Mouse (Mus musculus): Measurements from ENCODE around the gene Id1. TPM values are rescaled to one million over a fixed set of nuclear protein-coding genes. Genes with fewer than 3 reads are reported as not detected.

Id1 gene
- polyA plus RNA-seq, 1 experiment from 2014 or later = 86.2 TPM

DNA sequence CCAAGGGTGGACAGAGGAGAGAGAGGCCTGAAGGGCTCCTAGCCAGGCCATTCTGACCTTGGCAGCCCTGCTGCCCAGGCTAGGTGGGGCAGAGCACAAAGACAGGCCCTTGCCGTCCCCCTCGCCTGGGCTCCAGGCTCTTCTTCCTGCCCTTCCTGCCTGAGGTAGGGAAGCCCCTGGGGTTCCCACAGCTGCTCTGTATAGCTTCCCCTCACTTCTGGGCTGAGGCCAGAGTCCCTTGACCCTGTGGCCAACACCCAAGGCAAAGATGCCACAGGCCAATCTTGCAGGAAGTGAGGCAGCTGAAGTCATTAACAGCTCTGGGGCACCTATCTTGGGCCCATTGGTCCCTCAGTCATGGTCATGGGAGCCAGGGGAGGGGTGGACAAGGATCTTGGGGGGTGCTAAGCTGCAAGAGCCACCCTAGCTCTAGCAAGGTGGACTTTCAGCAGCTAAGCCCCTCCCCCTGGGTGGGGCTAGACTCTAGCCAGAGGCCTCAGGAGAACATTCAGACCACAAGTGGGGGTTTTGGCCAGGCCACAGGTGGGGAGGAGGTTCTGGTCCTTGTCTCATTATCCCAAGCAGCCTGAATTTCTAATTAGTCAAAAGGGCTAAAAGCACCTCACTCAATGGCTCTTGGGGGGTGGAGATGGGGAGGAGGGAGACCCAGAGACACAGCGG is 45.1 kb downstream of the Id1 start:
- WGBS = 88% methylated on average over 3 of the region's 3 CpGs
- Histone ChIP-seq H3K36me3 (peaks cover 47% of the 10 kb centered on the region), H3K27ac (replicated peaks) (no peak overlapping the region), H3K4me1 (peaks cover 12% of the 10 kb centered on the region), H3K9me3 (replicated peaks) (no peaks in the 10 kb centered on the region), H3K27me3 (ENCODE audit: low read depth, poor library complexity, severe bottlenecking) (no peaks in the 10 kb centered on the region), H3K4me3 (no peak overlapping the region)
- DNase-seq (ENCODE audit: low spot score) = no peak

DNA sequence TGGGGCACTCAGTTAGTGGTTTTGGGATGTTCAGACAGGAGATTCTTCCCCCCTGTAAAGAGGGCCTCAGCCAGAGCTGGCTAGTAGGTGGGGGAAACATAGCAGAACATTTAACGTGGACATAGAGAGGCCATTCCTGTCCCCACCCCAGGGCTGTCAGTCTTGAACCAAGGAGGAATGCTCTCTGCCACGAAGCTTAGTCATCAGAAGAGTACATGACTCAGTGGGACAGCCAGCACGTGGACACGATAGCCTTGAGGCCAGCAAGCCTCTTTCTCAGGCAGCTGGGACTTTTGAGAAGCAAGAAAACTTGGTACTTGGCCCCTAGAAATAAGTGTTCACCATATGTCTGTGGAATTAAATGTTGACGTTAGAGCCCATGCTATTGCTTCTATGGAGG is 46.6 kb downstream of the Id1 start:
- Histone ChIP-seq H3K27me3 (ENCODE audit: low read depth, poor library complexity, severe bottlenecking) (no peaks in the 10 kb centered on the region), H3K4me3 (no peak overlapping the region), H3K4me1 (peaks cover 12% of the 10 kb centered on the region), H3K27ac (replicated peaks) (no peak overlapping the region), H3K9me3 (replicated peaks) (no peaks in the 10 kb centered on the region), H3K36me3 (peaks cover 47% of the 10 kb centered on the region)
- DNase-seq (ENCODE audit: low spot score) = no peak
- 81% methylated on average over 5 of the region's 5 CpGs for WGBS

DNA sequence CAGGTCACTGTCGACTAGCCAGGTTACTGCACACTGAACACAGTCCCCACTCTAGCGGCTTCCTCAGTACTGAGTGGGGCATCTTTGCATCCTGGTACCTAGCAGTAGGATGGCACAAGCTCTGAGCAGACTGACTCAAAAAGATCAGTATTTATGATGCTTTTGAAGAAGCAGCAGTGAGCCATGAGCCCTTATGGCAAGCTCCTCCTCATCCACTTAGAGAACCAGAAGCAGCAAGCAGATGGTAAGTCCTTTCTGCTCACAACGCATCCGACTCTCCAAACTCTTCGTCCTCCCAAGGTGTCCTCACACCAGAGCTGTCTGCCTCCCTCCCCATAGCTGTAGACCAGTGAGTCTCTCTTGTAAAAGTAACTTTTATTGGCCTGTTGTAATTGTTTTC is 47.2 kb downstream of the Id1 start:
- peaks cover 12% of the 10 kb centered on the region for H3K4me1 ChIP-seq
- H3K36me3 ChIP-seq = peaks cover 47% of the 10 kb centered on the region
- H3K4me3 ChIP-seq = no peak overlapping the region
- H3K27me3 ChIP-seq (ENCODE audit: low read depth, poor library complexity, severe bottlenecking) = no peaks in the 10 kb centered on the region
- H3K9me3 ChIP-seq (replicated peaks) = no peaks in the 10 kb centered on the region
- DNase-seq (ENCODE audit: low spot score) = no peak
- 96% methylated on average over 5 of the region's 5 CpGs for WGBS
- no peak overlapping the region for H3K27ac ChIP-seq (replicated peaks)

DNA sequence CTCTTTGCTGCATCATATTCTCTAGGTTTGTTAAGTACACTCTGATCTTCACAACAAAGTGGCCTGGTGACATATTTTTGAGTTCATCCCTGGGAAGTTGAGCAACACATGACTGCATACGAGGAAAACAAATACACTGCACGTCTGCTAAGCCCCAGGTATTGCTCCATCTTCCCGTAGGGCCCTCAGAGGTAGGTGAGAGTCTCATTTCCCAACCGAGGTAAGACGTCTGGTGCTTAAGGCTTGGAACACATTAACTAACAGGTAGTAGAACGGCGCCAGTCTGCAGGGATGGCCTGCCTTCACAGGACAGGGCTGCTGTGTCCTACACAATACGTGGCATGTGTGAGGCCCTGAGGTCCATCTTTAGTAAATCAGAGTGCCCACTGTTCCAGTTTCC is 48.6 kb downstream of the Id1 start:
- Histone ChIP-seq H3K36me3 (peaks cover 41% of the 10 kb centered on the region), H3K27ac (replicated peaks) (no peak overlapping the region)
- WGBS = 97% methylated on average over 8 of the region's 8 CpGs

DNA sequence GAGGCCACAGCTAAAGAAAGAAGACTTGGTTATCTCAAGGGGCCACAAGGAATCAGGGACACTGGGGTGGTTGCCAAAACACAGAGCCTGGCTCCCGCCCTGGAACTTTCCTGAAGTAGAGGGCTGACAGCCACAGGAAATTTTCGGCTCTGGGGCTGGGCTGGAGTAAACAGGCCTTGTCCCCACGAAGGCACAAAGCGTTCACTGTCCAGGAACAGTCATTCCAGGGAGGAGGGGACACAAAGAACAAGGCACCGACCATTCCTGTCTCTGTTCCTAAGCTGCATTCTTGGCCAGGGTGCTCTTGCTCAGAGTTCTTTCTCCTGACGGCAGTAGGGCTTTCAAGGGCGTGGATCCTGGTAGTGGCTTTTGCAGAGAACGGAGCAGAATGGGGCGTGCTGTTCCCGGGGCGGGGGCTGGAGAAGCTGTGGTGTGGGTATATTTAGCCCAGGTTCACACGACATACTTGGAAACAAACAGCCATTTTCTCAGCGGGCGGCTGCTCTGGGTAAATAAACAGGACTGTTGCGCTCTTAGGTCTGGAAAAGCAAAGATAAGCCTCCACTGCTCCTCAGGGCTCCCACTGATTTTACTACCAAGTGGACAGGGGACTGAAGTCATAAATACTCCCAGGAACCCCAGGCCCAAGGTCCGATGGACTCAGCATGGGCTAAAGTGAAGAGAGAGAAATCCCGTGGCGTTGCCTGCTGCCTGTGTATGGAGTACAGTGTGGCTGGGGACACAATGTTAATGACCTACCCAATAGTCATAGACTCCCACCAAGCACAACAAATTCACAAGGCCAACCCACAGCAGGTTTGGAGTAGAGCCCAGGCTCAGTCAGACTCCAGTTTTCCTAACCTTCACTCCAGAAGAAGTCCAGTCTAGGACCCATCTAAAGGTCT is 49.6 kb downstream of the Id1 start:
- H3K36me3 ChIP-seq = peaks cover 36% of the 10 kb centered on the region
- no peaks in the 10 kb centered on the region for H3K9me3 ChIP-seq (replicated peaks)
- H3K27me3 ChIP-seq (ENCODE audit: low read depth, poor library complexity, severe bottlenecking) = no peaks in the 10 kb centered on the region
- WGBS = 73% methylated on average over 18 of the region's 18 CpGs
- DNase-seq (ENCODE audit: low spot score) = no peak
- peaks cover 22% of the 10 kb centered on the region for H3K4me1 ChIP-seq
- 0 out of 2 replicates have a peak overlapping the region, but pooled peaks have one; percentile 14 for H3K27ac ChIP-seq (replicated peaks)
- no peak overlapping the region for H3K4me3 ChIP-seq

More for the DNA sequence above, 48.6 kb downstream of the Id1 start:
- no peak for DNase-seq (ENCODE audit: low spot score)
- Histone ChIP-seq H3K9me3 (replicated peaks) (no peaks in the 10 kb centered on the region), H3K4me3 (no peak overlapping the region), H3K27me3 (ENCODE audit: low read depth, poor library complexity, severe bottlenecking) (no peaks in the 10 kb centered on the region), H3K4me1 (peaks cover 20% of the 10 kb centered on the region)

Small RNAs within 50 kb of the gene (microRNA-seq; reads per million reads assigned to microRNA genes)
- not detected for gene Gm23802

Other genes starting within 250 kb of the Id1 start
- not detected in 2 replicates for gene Defb22, start 246.1 kb upstream of the Id1 start, polyA plus RNA-seq (2016; fragmentation: Nextera tagmentation; extraction: Ambion mirVana)
- not detected in 2 replicates for gene Defb26, start 224.6 kb upstream of the Id1 start, polyA plus RNA-seq (2016; fragmentation: Nextera tagmentation; extraction: Ambion mirVana)
- gene Defb28, start 218.0 kb upstream of the Id1 start, polyA plus RNA-seq (2016; fragmentation: Nextera tagmentation; extraction: Ambion mirVana) = not detected in 2 replicates
- gene Defb29, start 196.2 kb upstream of the Id1 start, polyA plus RNA-seq (2016; fragmentation: Nextera tagmentation; extraction: Ambion mirVana) = not detected in 2 replicates
- not detected in 2 replicates for gene Gm17416, start 166.9 kb upstream of the Id1 start, polyA plus RNA-seq (2016; fragmentation: Nextera tagmentation; extraction: Ambion mirVana)
- gene Defb21, start 163.5 kb upstream of the Id1 start, polyA plus RNA-seq (2016; fragmentation: Nextera tagmentation; extraction: Ambion mirVana) = not detected in 2 replicates
- gene Defb19, start 155.9 kb upstream of the Id1 start, polyA plus RNA-seq (2016; fragmentation: Nextera tagmentation; extraction: Ambion mirVana) = not detected in 2 replicates
- not detected in 2 replicates for gene Defb45, start 136.9 kb upstream of the Id1 start, polyA plus RNA-seq (2016; fragmentation: Nextera tagmentation; extraction: Ambion mirVana)
- not detected in 2 replicates for gene Defb36, start 131.9 kb upstream of the Id1 start, polyA plus RNA-seq (2016; fragmentation: Nextera tagmentation; extraction: Ambion mirVana)
- not detected in 2 replicates for gene Defb25, start 113.2 kb upstream of the Id1 start, polyA plus RNA-seq (2016; fragmentation: Nextera tagmentation; extraction: Ambion mirVana)
- 0.26 and 0.33 TPM in 2 replicates for gene Rem1, start 109.3 kb upstream of the Id1 start, polyA plus RNA-seq (2016; fragmentation: Nextera tagmentation; extraction: Ambion mirVana)
- 99.2 and 117 TPM in 2 replicates for gene H13, start 66.8 kb upstream of the Id1 start, polyA plus RNA-seq (2016; fragmentation: Nextera tagmentation; extraction: Ambion mirVana)
- gene Mcts2, start 49.2 kb upstream of the Id1 start, polyA plus RNA-seq (2016; fragmentation: Nextera tagmentation; extraction: Ambion mirVana) = 42.9 and 45.3 TPM in 2 replicates
- gene Cox4i2, start 17.9 kb downstream of the Id1 start, polyA plus RNA-seq (2016; fragmentation: Nextera tagmentation; extraction: Ambion mirVana) = 4.2 and 4.6 TPM in 2 replicates
- 107 and 128 TPM in 2 replicates for gene Bcl2l1, start 95.5 kb downstream of the Id1 start, polyA plus RNA-seq (2016; fragmentation: Nextera tagmentation; extraction: Ambion mirVana)
- 153 TPM in 2 replicates for gene Tpx2, start 111.7 kb downstream of the Id1 start, polyA plus RNA-seq (2016; fragmentation: Nextera tagmentation; extraction: Ambion mirVana)
- gene Mylk2, start 175.1 kb downstream of the Id1 start, polyA plus RNA-seq (2016; fragmentation: Nextera tagmentation; extraction: Ambion mirVana) = 0.06 and 0.07 TPM in 2 replicates
- gene Foxs1, start 197.0 kb downstream of the Id1 start, polyA plus RNA-seq (2016; fragmentation: Nextera tagmentation; extraction: Ambion mirVana) = 0.58 and 1.5 TPM in 2 replicates
- gene Dusp15, start 215.4 kb downstream of the Id1 start, polyA plus RNA-seq (2016; fragmentation: Nextera tagmentation; extraction: Ambion mirVana) = 0.60 and 1.3 TPM in 2 replicates
- gene Ttll9, start 226.2 kb downstream of the Id1 start, polyA plus RNA-seq (2016; fragmentation: Nextera tagmentation; extraction: Ambion mirVana) = 1.3 and 1.4 TPM in 2 replicates

Measured in midbrain, embryonic 10.5 days (tissue).